Mouse (Mus musculus) lung, embryonic 14.5 days (tissue): ENCODE results near the gene H2-K1. TPM values are rescaled to one million over a fixed set of nuclear protein-coding genes. Genes with fewer than 3 reads are reported as not detected.

Source experiments
- ATAC-seq: fragments of 200-750 bp; cut with Nextera tagmentation; 2 replicates; pipeline ENCODE4 v1.8.0; 2017; ENCODE audit warnings: mild to moderate bottlenecking, moderate TSS enrichment, moderate library complexity; ENCODE audit not compliant: insufficient read depth
- DNase-seq: peaks from one replicate; pipeline ENCODE4 v3.0.0-alpha.2; 2015
- H3K27ac ChIP-seq: fragments of 300-500 bp; sonication (generic); 2 replicates; pipeline ENCODE4 v1.5.1; 2014; ENCODE audit warnings: low read depth, mild to moderate bottlenecking, moderate library complexity
- H3K27me3 ChIP-seq: fragments of 300-500 bp; sonication (generic); 2 replicates; pipeline ENCODE4 v1.6.1; 2014; ENCODE audit warnings: low read length, control low read depth; ENCODE audit not compliant: insufficient read depth
- H3K36me3 ChIP-seq: fragments of 300-500 bp; sonication (generic); 2 replicates; pipeline ENCODE4 v1.6.1; 2014; ENCODE audit warnings: control low read depth; ENCODE audit not compliant: insufficient read depth
- H3K4me1 ChIP-seq: fragments of 300-500 bp; sonication (generic); 2 replicates; pipeline ENCODE4 v1.6.1; 2014; ENCODE audit warnings: antibody characterized with exemption, control low read depth; ENCODE audit not compliant: insufficient read depth
- H3K4me2 ChIP-seq: fragments of 300-500 bp; sonication (generic); 2 replicates; pipeline ENCODE4 v1.6.1; 2014; ENCODE audit warnings: mild to moderate bottlenecking
- H3K4me3 ChIP-seq: fragments of 300-500 bp; sonication (generic); 2 replicates; pipeline ENCODE4 v1.5.1; 2014; ENCODE audit warnings: low read depth, low read length
- H3K9ac ChIP-seq: fragments of 300-500 bp; sonication (generic); 2 replicates; pipeline ENCODE4 v1.6.1; 2014
- H3K9me3 ChIP-seq: fragments of 300-500 bp; sonication (generic); 2 replicates; pipeline ENCODE4 v1.6.1; 2016; ENCODE audit warnings: low read depth, low read length, control low read depth
- CTCF ChIP-seq: IDR thresholded peaks from 2 replicates; pipeline ENCODE4 v1.5.1; 2016; ENCODE audit warnings: antibody characterized with exemption, low read depth
- WGBS: fragments of 180-500 bp; shearing (Covaris S2); extraction: QIAGEN DNeasy Blood & Tissue Kit; methylation state at CpG from one replicate; pipeline ENCODE4 v1.1.7; 2014; 5-methylcytosine and 5-hydroxymethylcytosine counted together
- polyA plus RNA-seq: library from polyadenylated mRNA; unstranded; fragments of >200 nt; fragmentation: Nextera tagmentation; extraction: Ambion mirVana; gene quantifications from 2 replicates; pipeline ENCODE4 v1.2.1, GENCODE M21; 2014

The H2-K1 gene
- 24.4 and 32.9 TPM in 2 replicates for polyA plus RNA-seq

- H3K9me3 ChIP-seq = no peaks in the 10 kb centered on the region
- WGBS = 1% methylated on average over 28 of the region's 30 CpGs
- peak within 1 kb of the TSS; percentile 93 for H3K4me2 ChIP-seq
- no peaks in the 10 kb centered on the region for H3K36me3 ChIP-seq
- no peak within 1 kb of the TSS for H3K27ac ChIP-seq
- peak; percentile 83 for ATAC-seq
- H3K4me1 ChIP-seq = no peaks in the 10 kb centered on the region
- H3K27me3 ChIP-seq = peaks cover 22% of the 10 kb centered on the region
- H3K9ac ChIP-seq = peak within 1 kb of the TSS; percentile 53
- peak; percentile 83 for DNase-seq
- TF ChIP-seq CTCF = no peak
- H3K4me3 ChIP-seq = peak within 1 kb of the TSS; percentile 52
Measured at GRCm38 (mm10) chr17:34000150-34000537, at the start of gene H2-K1. H2-K1 (minus strand) TSS chr17:34000347.

DNA sequence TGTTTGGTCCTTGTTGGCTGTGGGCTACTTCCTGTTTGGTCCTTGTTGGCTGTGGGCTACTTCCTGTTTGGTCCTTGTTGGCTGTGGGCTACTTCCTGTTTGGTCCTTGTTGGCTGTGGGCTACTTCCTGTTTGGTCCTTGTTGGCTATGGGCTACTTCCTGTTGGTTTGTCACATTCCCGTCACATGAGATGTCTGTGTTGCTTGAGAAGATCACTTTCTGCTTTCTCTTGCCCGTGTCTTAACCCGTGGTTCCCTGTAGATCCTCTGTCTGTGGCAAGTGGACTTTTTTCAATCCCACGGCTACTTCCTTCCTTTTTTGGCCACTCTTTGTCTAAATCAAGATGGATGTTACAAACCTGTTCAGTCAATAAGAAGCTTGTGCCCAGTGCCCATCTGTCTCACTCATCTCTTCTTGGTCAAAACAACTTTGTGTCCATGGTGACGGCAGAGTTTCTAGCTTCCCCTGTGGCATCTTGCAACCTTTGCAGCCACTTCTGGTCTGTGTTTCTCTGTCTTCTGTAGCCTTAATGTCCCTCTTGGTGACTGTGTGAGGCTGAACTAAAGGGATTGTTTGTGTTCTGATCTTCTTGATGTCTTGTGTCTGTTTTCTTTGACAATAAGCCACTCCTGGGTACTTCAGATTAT, 47.4 kb upstream of the H2-K1 start:
- TF ChIP-seq CTCF = no peak
- ATAC-seq (no peak), DNase-seq (no peak)
- 82% methylated on average over 5 of the region's 5 CpGs for WGBS
- no peaks in the 10 kb centered on the region for H3K36me3 ChIP-seq
- no peak overlapping the region for H3K27ac ChIP-seq
- H3K4me2 ChIP-seq = no peak overlapping the region
- no peaks in the 10 kb centered on the region for H3K9me3 ChIP-seq
- no peaks in the 10 kb centered on the region for H3K27me3 ChIP-seq
- no peak overlapping the region for H3K9ac ChIP-seq
- no peaks in the 10 kb centered on the region for H3K4me1 ChIP-seq
- no peak overlapping the region for H3K4me3 ChIP-seq

GRCm38 (mm10) chr17:34045941-34046340, 45.8 kb upstream of the H2-K1 start:
- 76% methylated on average over 14 of the region's 14 CpGs for WGBS
- Histone ChIP-seq H3K4me3 (no peak overlapping the region), H3K4me1 (no peaks in the 10 kb centered on the region), H3K4me2 (no peak overlapping the region), H3K9ac (no peak overlapping the region), H3K27ac (no peak overlapping the region), H3K27me3 (0 out of 2 replicates have a peak, but pooled peaks cover 3% of the 10 kb centered on the region), H3K36me3 (no peaks in the 10 kb centered on the region), H3K9me3 (no peaks in the 10 kb centered on the region)
- TF ChIP-seq CTCF = no peak
- ATAC-seq (no peak), DNase-seq (no peak)

GRCm38 (mm10) chr17:34039562-34040450, 39.7 kb upstream of the H2-K1 start:
- ATAC-seq (peak; percentile 8; the same call in 1 of the 2 replicates), DNase-seq (peak; percentile 25)
- 0 out of 2 replicates have a peak, but pooled peaks cover 6% of the 10 kb centered on the region for H3K27me3 ChIP-seq
- H3K9ac ChIP-seq = peak overlapping the region; percentile 27
- no peaks in the 10 kb centered on the region for H3K9me3 ChIP-seq
- WGBS = 13% methylated on average over 17 of the region's 17 CpGs
- TF ChIP-seq CTCF = no peak
- H3K36me3 ChIP-seq = peaks cover 32% of the 10 kb centered on the region
- peak overlapping the region; percentile 56 for H3K4me2 ChIP-seq
- peaks cover 9% of the 10 kb centered on the region; the same call in 1 of the 2 replicates for H3K4me1 ChIP-seq
- H3K4me3 ChIP-seq = peak overlapping the region; percentile 20; the same call in 1 of the 2 replicates
- H3K27ac ChIP-seq = no peak overlapping the region

- TF ChIP-seq CTCF = no peak
- Histone ChIP-seq H3K27ac (no peak within 1 kb of the TSS; the same call in 1 of the 2 replicates), H3K36me3 (peaks cover 39% of the 10 kb centered on the region), H3K4me3 (peak within 1 kb of the TSS; percentile 20), H3K4me2 (peak within 1 kb of the TSS; percentile 56), H3K9ac (peak within 1 kb of the TSS; percentile 27), H3K9me3 (no peaks in the 10 kb centered on the region), H3K4me1 (peaks cover 9% of the 10 kb centered on the region; the same call in 1 of the 2 replicates), H3K27me3 (0 out of 2 replicates have a peak, but pooled peaks cover 6% of the 10 kb centered on the region)
- DNase-seq (peak; percentile 34), ATAC-seq (peak; percentile 31; the same call in 1 of the 2 replicates)
- 8% methylated on average over 28 of the region's 28 CpGs for WGBS
Measured at GRCm38 (mm10) chr17:34038878-34039561, 38.9 kb upstream of the H2-K1 start, which contains the start of gene Col11a2. Col11a2 (plus strand) TSS chr17:34039437.

DNA sequence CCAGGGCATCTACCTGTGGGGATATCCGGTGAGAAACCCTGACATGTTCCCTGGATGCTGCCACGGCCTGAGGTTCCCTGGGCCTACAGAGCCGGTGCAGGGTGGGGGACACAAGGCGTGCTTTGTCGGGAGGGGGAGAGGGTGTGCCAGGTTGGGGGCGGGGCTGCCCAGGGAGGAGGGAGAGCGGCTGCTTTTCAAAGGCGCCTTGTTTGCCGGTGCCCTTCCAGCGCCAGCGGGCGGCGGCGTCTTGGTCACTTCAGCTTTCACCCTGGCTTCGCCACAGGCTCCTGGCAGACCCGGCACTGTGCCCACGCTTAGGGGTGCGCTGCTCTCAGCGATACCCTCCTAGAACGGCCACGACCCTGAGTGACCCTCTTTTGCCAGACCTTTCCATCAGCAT, 38.3 kb upstream of the H2-K1 start:
- 5% methylated on average over 21 of the region's 21 CpGs for WGBS
- H3K27me3 ChIP-seq = 0 out of 2 replicates have a peak, but pooled peaks cover 6% of the 10 kb centered on the region
- peak overlapping the region; percentile 20 for H3K4me3 ChIP-seq
- no peaks in the 10 kb centered on the region for H3K9me3 ChIP-seq
- H3K36me3 ChIP-seq = peaks cover 44% of the 10 kb centered on the region
- H3K4me2 ChIP-seq = peak overlapping the region; percentile 56
- TF ChIP-seq CTCF = no peak
- H3K27ac ChIP-seq = no peak overlapping the region; the same call in 1 of the 2 replicates
- peaks cover 9% of the 10 kb centered on the region; the same call in 1 of the 2 replicates for H3K4me1 ChIP-seq
- DNase-seq = peak; percentile 53
- peak overlapping the region; percentile 27; the same call in 1 of the 2 replicates for H3K9ac ChIP-seq
- no peak; the same call in 1 of the 2 replicates for ATAC-seq
